Mouse (Mus musculus) regulatory T cell (primary cell): ENCODE data around the gene Nrxn1.

Experiments
- in situ Hi-C: fragments of 300-600 bp; cut with MboI, MseI; formaldehyde crosslinking; loops from one replicate; pipeline ENCODE4 v1.15.1; 2025; ENCODE audit warnings: high pct_unique_total_duplicates

The Nrxn1 gene

GRCm38 (mm10) chr17:90451384-90451783 is 641.5 kb downstream of the Nrxn1 start:
- in situ Hi-C loops = no loop called here

- in situ Hi-C loops = no loop called here
Observed at GRCm38 (mm10) chr17:90443067-90443466, 649.8 kb downstream of the Nrxn1 start.

- in situ Hi-C loops = no loop called here
Observed at GRCm38 (mm10) chr17:90435836-90436235, 657.0 kb downstream of the Nrxn1 start.

- in situ Hi-C loops = no loop called here
Observed at GRCm38 (mm10) chr17:90435371-90435770, 657.5 kb downstream of the Nrxn1 start.

- in situ Hi-C loops = no loop called here
Observed at GRCm38 (mm10) chr17:90430211-90430610, 662.7 kb downstream of the Nrxn1 start.

- in situ Hi-C loops = no loop called here
Observed at GRCm38 (mm10) chr17:90425974-90426373, 666.9 kb downstream of the Nrxn1 start.

- in situ Hi-C loops = no loop called here
Observed at GRCm38 (mm10) chr17:90422591-90422990, 670.3 kb downstream of the Nrxn1 start.

- in situ Hi-C loops = no loop called here
Observed at GRCm38 (mm10) chr17:90420757-90421156, 672.1 kb downstream of the Nrxn1 start.

- in situ Hi-C loops = no loop called here
Observed at GRCm38 (mm10) chr17:90419615-90420014, 673.3 kb downstream of the Nrxn1 start.

GRCm38 (mm10) chr17:90396357-90396756 is 696.5 kb downstream of the Nrxn1 start:
- in situ Hi-C loops = no loop called here

- in situ Hi-C loops = no loop called here
Observed at GRCm38 (mm10) chr17:90394606-90395005, 698.3 kb downstream of the Nrxn1 start.

GRCm38 (mm10) chr17:90392751-90393150 is 700.1 kb downstream of the Nrxn1 start:
- in situ Hi-C loops = no loop called here

GRCm38 (mm10) chr17:90390316-90391212 is 702.3 kb downstream of the Nrxn1 start:
- in situ Hi-C loops = no loop called here

GRCm38 (mm10) chr17:90384856-90385255 is 708.0 kb downstream of the Nrxn1 start:
- in situ Hi-C loops = no loop called here

- in situ Hi-C loops = no loop called here
Observed at GRCm38 (mm10) chr17:90382496-90383443, 710.1 kb downstream of the Nrxn1 start.

GRCm38 (mm10) chr17:90376533-90376932 is 716.3 kb downstream of the Nrxn1 start:
- in situ Hi-C loops = no loop called here

GRCm38 (mm10) chr17:90362169-90362568 is 730.7 kb downstream of the Nrxn1 start:
- in situ Hi-C loops = no loop called here

GRCm38 (mm10) chr17:90349385-90350095 is 743.3 kb downstream of the Nrxn1 start:
- in situ Hi-C loops = loop anchor here (10.0 kb wide), 1 partner anchor 295 kb away; no protein-coding TSS in a partner anchor

GRCm38 (mm10) chr17:90346735-90347475 is 746.0 kb downstream of the Nrxn1 start:
- in situ Hi-C loops = no loop called here

GRCm38 (mm10) chr17:90333445-90333844 is 759.4 kb downstream of the Nrxn1 start:
- in situ Hi-C loops = no loop called here

GRCm38 (mm10) chr17:90323674-90324073 is 769.2 kb downstream of the Nrxn1 start:
- in situ Hi-C loops = no loop called here
